Mouse (Mus musculus) left cerebral cortex, adult 9 months (tissue): ENCODE data around the gene Exoc8.
A peak's percentile ranks its signal among the peaks of the same experiment; 100 is the strongest.

Experiments used
- DNase-seq, 2 experiments: peaks; one replicate each; pipeline ENCODE4 v3.0.0; 2022; ENCODE audit warnings: low spot score in 2 of 2

The Exoc8 gene

GRCm38 (mm10) chr8:124909936-124910335, 12.4 kb upstream of the Exoc8 start:
- no peak for DNase-seq

- DNase-seq: no peak
Measured at GRCm38 (mm10) chr8:124905482-124905881, 8.0 kb upstream of the Exoc8 start.

GRCm38 (mm10) chr8:124903198-124903597, 5.7 kb upstream of the Exoc8 start:
- no peak for DNase-seq

GRCm38 (mm10) chr8:124898251-124898905, 873 bp upstream of the Exoc8 start:
- no peak for DNase-seq

- peak in 1 of 2 experiments; percentile 67 for DNase-seq
Measured at GRCm38 (mm10) chr8:124896632-124897385, 696 bp downstream of the Exoc8 start.

- no peak for DNase-seq
Measured at GRCm38 (mm10) chr8:124896010-124896631, 1.4 kb downstream of the Exoc8 start.

- no peak for DNase-seq
Measured at GRCm38 (mm10) chr8:124892596-124892995, 4.9 kb downstream of the Exoc8 start.

- DNase-seq: no peak
Measured at GRCm38 (mm10) chr8:124888385-124888784, 9.1 kb downstream of the Exoc8 start.

GRCm38 (mm10) chr8:124878946-124879526, 18.5 kb downstream of the Exoc8 start:
- no peak for DNase-seq

- no peak for DNase-seq
Measured at GRCm38 (mm10) chr8:124878141-124878540, 19.4 kb downstream of the Exoc8 start.

GRCm38 (mm10) chr8:124872690-124873089, 24.8 kb downstream of the Exoc8 start:
- no peak for DNase-seq

GRCm38 (mm10) chr8:124872081-124872480, 25.4 kb downstream of the Exoc8 start:
- DNase-seq: no peak

- no peak for DNase-seq
Measured at GRCm38 (mm10) chr8:124871474-124871873, 26.0 kb downstream of the Exoc8 start.

GRCm38 (mm10) chr8:124869708-124870107, 27.8 kb downstream of the Exoc8 start:
- no peak for DNase-seq

- DNase-seq: no peak
Measured at GRCm38 (mm10) chr8:124867126-124867525, 30.4 kb downstream of the Exoc8 start.

- no peak for DNase-seq
Measured at GRCm38 (mm10) chr8:124866669-124867068, 30.8 kb downstream of the Exoc8 start.

GRCm38 (mm10) chr8:124863729-124864128, 33.8 kb downstream of the Exoc8 start:
- DNase-seq: no peak

GRCm38 (mm10) chr8:124863163-124863677, 34.3 kb downstream of the Exoc8 start:
- no peak for DNase-seq

- peak; percentile 61 to 91 for DNase-seq
Measured at GRCm38 (mm10) chr8:124862321-124863162, 35.0 kb downstream of the Exoc8 start, which contains the start of the genes Gnpat and 2810004N23Rik. Gene Gnpat, plus strand, starts transcription at chr8:124863033. Gene 2810004N23Rik, minus strand, starts transcription at chr8:124863120.

GRCm38 (mm10) chr8:124860188-124860587, 37.3 kb downstream of the Exoc8 start:
- no peak for DNase-seq

- no peak for DNase-seq
Measured at GRCm38 (mm10) chr8:124859466-124859865, 38.0 kb downstream of the Exoc8 start.
